Mouse (Mus musculus) embryonic fibroblast, embryonic 13.5 days (primary cell): ENCODE data around the gene Lysmd2. TPM values are rescaled to one million over a fixed set of nuclear protein-coding genes. Genes with fewer than 3 reads are reported as not detected.

ENCODE experiments used
- H3K27ac ChIP-seq: 2 replicates; pipeline ENCODE4 v1.5.1; 2012; ENCODE audit warnings: low read length, control low read depth, inconsistent platforms; ENCODE audit not compliant: insufficient read depth
- H3K4me1 ChIP-seq: 2 replicates; pipeline ENCODE4 v1.6.1; 2011; ENCODE audit warnings: low read length; ENCODE audit not compliant: control insufficient read depth, insufficient read depth
- H3K4me3 ChIP-seq: 2 replicates; pipeline ENCODE4 v1.5.1; 2011; ENCODE audit warnings: mild to moderate bottlenecking, control low read depth, low read length; ENCODE audit not compliant: insufficient read depth
- CTCF ChIP-seq: IDR thresholded peaks from 2 replicates; pipeline ENCODE4 v1.5.1; 2011; ENCODE audit warnings: mild to moderate bottlenecking, control low read depth, low read length, moderate library complexity, borderline replicate concordance; ENCODE audit not compliant: insufficient read depth
- POLR2A ChIP-seq: IDR thresholded peaks from 2 replicates; pipeline ENCODE4 v1.6.1; 2011; ENCODE audit warnings: low read depth, mild to moderate bottlenecking, control low read depth, low read length, moderate library complexity
- polyA plus RNA-seq: library from polyadenylated mRNA; stranded (reverse); fragments of >200 nt; gene quantifications from 2 replicates; pipeline ENCODE4 v1.2.4, GENCODE M21; 2011; ENCODE audit warnings: low read depth; ENCODE audit not compliant: missing spikeins, insufficient read length

Lysmd2 gene
- polyA plus RNA-seq, 1 experiment, result 10.4 TPM

- Histone ChIP-seq H3K4me3 (no peak overlapping the region), H3K27ac (no peak overlapping the region), H3K4me1 (no peaks in the 10 kb centered on the region)
- no peak for TF ChIP-seq POLR2A
- TF ChIP-seq CTCF, result no peak
These were observed 35.4 kb downstream of the Lysmd2 start for GRCm38 (mm10) chr9:75660917-75661316.

GRCm38 (mm10) chr9:75665364-75665763 lies 39.8 kb downstream of the Lysmd2 start:
- no peak for TF ChIP-seq CTCF
- TF ChIP-seq POLR2A, result no peak
- no peak overlapping the region for H3K27ac ChIP-seq

GRCm38 (mm10) chr9:75666612-75667011 lies 41.1 kb downstream of the Lysmd2 start:
- Histone ChIP-seq H3K4me1 (no peaks in the 10 kb centered on the region), H3K4me3 (no peak overlapping the region), H3K27ac (no peak overlapping the region)
- TF ChIP-seq POLR2A (no peak), CTCF (no peak)

More at GRCm38 (mm10) chr9:75665364-75665763, 39.8 kb downstream of the Lysmd2 start:
- Histone ChIP-seq H3K4me3 (no peak overlapping the region), H3K4me1 (no peaks in the 10 kb centered on the region)

- H3K4me3 ChIP-seq, result no peak overlapping the region
- no peaks in the 10 kb centered on the region for H3K4me1 ChIP-seq
- no peak for TF ChIP-seq POLR2A
- TF ChIP-seq CTCF, result no peak
- no peak overlapping the region for H3K27ac ChIP-seq
These were observed 47.2 kb downstream of the Lysmd2 start for GRCm38 (mm10) chr9:75672769-75673168.

GRCm38 (mm10) chr9:75676226-75676625 lies 50.7 kb downstream of the Lysmd2 start:
- no peak for TF ChIP-seq CTCF
- no peak for TF ChIP-seq POLR2A
- Histone ChIP-seq H3K4me3 (no peak overlapping the region), H3K4me1 (no peaks in the 10 kb centered on the region), H3K27ac (no peak overlapping the region)

GRCm38 (mm10) chr9:75678341-75678740 lies 52.8 kb downstream of the Lysmd2 start:
- TF ChIP-seq POLR2A (no peak), CTCF (no peak)
- no peak overlapping the region for H3K27ac ChIP-seq
- no peaks in the 10 kb centered on the region for H3K4me1 ChIP-seq
- H3K4me3 ChIP-seq, result no peak overlapping the region

- H3K4me3 ChIP-seq, result no peak overlapping the region
- no peaks in the 10 kb centered on the region for H3K4me1 ChIP-seq
- no peak overlapping the region for H3K27ac ChIP-seq
- TF ChIP-seq CTCF, result no peak
- TF ChIP-seq POLR2A, result no peak
These were observed 54.1 kb downstream of the Lysmd2 start for GRCm38 (mm10) chr9:75679629-75680028.

GRCm38 (mm10) chr9:75680606-75681005 lies 55.1 kb downstream of the Lysmd2 start:
- Histone ChIP-seq H3K27ac (no peak overlapping the region), H3K4me1 (no peaks in the 10 kb centered on the region)
- TF ChIP-seq POLR2A (no peak), CTCF (no peak)

GRCm38 (mm10) chr9:75683426-75684191 lies 58.1 kb downstream of the Lysmd2 start, which contains the start of gene Scg3:
Gene Scg3, minus strand, starts transcription at chr9:75684056.
- H3K4me3 ChIP-seq, result no peak within 1 kb of the TSS
- no peak within 1 kb of the TSS for H3K27ac ChIP-seq
- H3K4me1 ChIP-seq, result no peaks in the 10 kb centered on the region
- no peak for TF ChIP-seq CTCF
- no peak for TF ChIP-seq POLR2A

More at GRCm38 (mm10) chr9:75680606-75681005, 55.1 kb downstream of the Lysmd2 start:
- no peak overlapping the region for H3K4me3 ChIP-seq

- Histone ChIP-seq H3K27ac (no peak overlapping the region), H3K4me1 (no peaks in the 10 kb centered on the region), H3K4me3 (no peak overlapping the region)
- TF ChIP-seq POLR2A (no peak), CTCF (no peak)
These were observed 58.8 kb downstream of the Lysmd2 start for GRCm38 (mm10) chr9:75684292-75684691.
